Mouse (Mus musculus) hindbrain, embryonic 13.5 days (tissue): ENCODE results near the gene Hebp1. TPM values are rescaled to one million over a fixed set of nuclear protein-coding genes. Genes with fewer than 3 reads are reported as not detected.
A peak's percentile ranks its signal among the peaks of the same experiment; 100 is the strongest.

ENCODE experiments used
- ATAC-seq: fragments of 200-750 bp; cut with Nextera tagmentation; 2 replicates; pipeline ENCODE4 v1.8.0; 2017; ENCODE audit warnings: moderate TSS enrichment; ENCODE audit not compliant: low FRiP score
- H3K27ac ChIP-seq: fragments of 300-500 bp; sonication (generic); 2 replicates; pipeline ENCODE4 v1.5.1; 2015; ENCODE audit warnings: inconsistent platforms, mild to moderate bottlenecking, moderate library complexity
- H3K27me3 ChIP-seq: fragments of 300-500 bp; sonication (generic); 2 replicates; pipeline ENCODE4 v1.6.1; 2015; ENCODE audit warnings: mild to moderate bottlenecking, inconsistent platforms
- H3K36me3 ChIP-seq: fragments of 300-500 bp; sonication (generic); 2 replicates; pipeline ENCODE4 v1.6.1; 2015; ENCODE audit warnings: mild to moderate bottlenecking, inconsistent platforms
- H3K4me1 ChIP-seq: fragments of 300-500 bp; sonication (generic); replicated peaks from 2 replicates; pipeline ENCODE4 v1.6.1; 2015; ENCODE audit warnings: inconsistent platforms
- H3K4me2 ChIP-seq: fragments of 300-500 bp; sonication (generic); 2 replicates; pipeline ENCODE4 v1.6.1; 2015; ENCODE audit warnings: inconsistent platforms, mild to moderate bottlenecking, moderate library complexity
- H3K4me3 ChIP-seq: fragments of 300-500 bp; sonication (generic); 2 replicates; pipeline ENCODE4 v1.5.1; 2015; ENCODE audit warnings: mild to moderate bottlenecking, inconsistent platforms
- H3K9ac ChIP-seq: fragments of 300-500 bp; sonication (generic); 2 replicates; pipeline ENCODE4 v1.6.1; 2015; ENCODE audit warnings: mild to moderate bottlenecking, inconsistent platforms
- H3K9me3 ChIP-seq: fragments of 300-500 bp; sonication (generic); 2 replicates; pipeline ENCODE4 v1.6.1; 2016; ENCODE audit warnings: inconsistent platforms
- WGBS: fragments of 180-500 bp; shearing (Covaris S2); methylation state at CpG from one replicate; pipeline ENCODE4 v1.1.7; 2015; 5-methylcytosine and 5-hydroxymethylcytosine counted together
- polyA plus RNA-seq: library from polyadenylated mRNA; unstranded; fragments of >200 nt; fragmentation: Nextera tagmentation; extraction: Ambion mirVana; gene quantifications from 2 replicates; pipeline ENCODE4 v1.2.1, GENCODE M21; 2015

The Hebp1 gene
- polyA plus RNA-seq, result 2.9 and 4.2 TPM in 2 replicates

GRCm38 (mm10) chr6:135197921-135198532, at the start of gene Hebp1, which contains the start of gene Fam234b:
TSS of gene Hebp1 (minus strand) at chr6:135198022.
TSS of gene Fam234b (plus strand) at chr6:135197977.
- Histone ChIP-seq H3K4me1 (peaks cover 36% of the 10 kb centered on the region), H3K9me3 (no peaks in the 10 kb centered on the region), H3K4me3 (peak within 1 kb of the TSS; percentile 71), H3K9ac (peak within 1 kb of the TSS; percentile 89), H3K27ac (peak within 1 kb of the TSS; percentile 92), H3K36me3 (no peaks in the 10 kb centered on the region), H3K4me2 (peak within 1 kb of the TSS; percentile 87), H3K27me3 (no peaks in the 10 kb centered on the region)
- ATAC-seq, result peak; percentile 94
- under 1% methylated on average over 50 of the region's 52 CpGs for WGBS

- no peak overlapping the region for H3K4me3 ChIP-seq
- WGBS, result 59% methylated on average over 8 of the region's 8 CpGs
- peaks cover 6% of the 10 kb centered on the region; the same call in 1 of the 2 replicates for H3K4me1 ChIP-seq
- no peaks in the 10 kb centered on the region for H3K9me3 ChIP-seq
- H3K4me2 ChIP-seq, result no peak overlapping the region
- no peaks in the 10 kb centered on the region for H3K36me3 ChIP-seq
- H3K27me3 ChIP-seq, result no peaks in the 10 kb centered on the region
- no peak for ATAC-seq
- H3K9ac ChIP-seq, result no peak overlapping the region
- H3K27ac ChIP-seq, result no peak overlapping the region
These were observed 47.8 kb upstream of the Hebp1 start for GRCm38 (mm10) chr6:135245586-135245985.

- 97% methylated on average over 8 of the region's 8 CpGs for WGBS
- no peak overlapping the region for H3K4me2 ChIP-seq
- no peak overlapping the region for H3K4me3 ChIP-seq
- ATAC-seq, result no peak
- peaks cover 28% of the 10 kb centered on the region for H3K36me3 ChIP-seq
- no peaks in the 10 kb centered on the region for H3K4me1 ChIP-seq
- no peaks in the 10 kb centered on the region for H3K9me3 ChIP-seq
- H3K27ac ChIP-seq, result no peak overlapping the region
- H3K27me3 ChIP-seq, result no peaks in the 10 kb centered on the region
- no peak overlapping the region for H3K9ac ChIP-seq
These were observed 42.5 kb upstream of the Hebp1 start for GRCm38 (mm10) chr6:135240361-135240760.

- Histone ChIP-seq H3K27me3 (no peaks in the 10 kb centered on the region), H3K4me1 (no peaks in the 10 kb centered on the region), H3K4me2 (no peak overlapping the region), H3K9ac (no peak overlapping the region), H3K36me3 (peaks cover 50% of the 10 kb centered on the region), H3K9me3 (no peaks in the 10 kb centered on the region), H3K4me3 (no peak overlapping the region), H3K27ac (no peak overlapping the region)
- no peak for ATAC-seq
- 58% methylated on average over 4 of the region's 4 CpGs for WGBS
These were observed 40.4 kb upstream of the Hebp1 start for GRCm38 (mm10) chr6:135238211-135238610.

GRCm38 (mm10) chr6:135237326-135237725, 39.5 kb upstream of the Hebp1 start:
- H3K4me3 ChIP-seq, result no peak overlapping the region
- no peaks in the 10 kb centered on the region for H3K9me3 ChIP-seq
- no peak for ATAC-seq
- no peaks in the 10 kb centered on the region for H3K4me1 ChIP-seq
- WGBS, result 78% methylated on average over 14 of the region's 14 CpGs
- H3K36me3 ChIP-seq, result peaks cover 58% of the 10 kb centered on the region
- H3K9ac ChIP-seq, result no peak overlapping the region
- H3K27me3 ChIP-seq, result no peaks in the 10 kb centered on the region
- no peak overlapping the region for H3K27ac ChIP-seq
- H3K4me2 ChIP-seq, result no peak overlapping the region

GRCm38 (mm10) chr6:135236576-135236975, 38.8 kb upstream of the Hebp1 start:
- Histone ChIP-seq H3K27ac (no peak overlapping the region), H3K4me2 (no peak overlapping the region), H3K9me3 (no peaks in the 10 kb centered on the region), H3K36me3 (peaks cover 65% of the 10 kb centered on the region), H3K4me3 (no peak overlapping the region), H3K9ac (no peak overlapping the region), H3K4me1 (no peaks in the 10 kb centered on the region), H3K27me3 (no peaks in the 10 kb centered on the region)
- 93% methylated on average over 3 of the region's 3 CpGs for WGBS
- ATAC-seq, result no peak

- H3K9me3 ChIP-seq, result no peaks in the 10 kb centered on the region
- no peak overlapping the region for H3K4me2 ChIP-seq
- no peak overlapping the region for H3K27ac ChIP-seq
- no peak for ATAC-seq
- no peaks in the 10 kb centered on the region for H3K27me3 ChIP-seq
- H3K9ac ChIP-seq, result no peak overlapping the region
- H3K4me1 ChIP-seq, result no peaks in the 10 kb centered on the region
- peaks cover 67% of the 10 kb centered on the region for H3K36me3 ChIP-seq
- 94% methylated on average over 3 of the region's 3 CpGs for WGBS
- no peak overlapping the region for H3K4me3 ChIP-seq
These were observed 37.9 kb upstream of the Hebp1 start for GRCm38 (mm10) chr6:135235742-135236141.

- Histone ChIP-seq H3K4me1 (peaks cover 7% of the 10 kb centered on the region), H3K9ac (no peak overlapping the region), H3K4me2 (no peak overlapping the region), H3K36me3 (peaks cover 84% of the 10 kb centered on the region), H3K4me3 (no peak overlapping the region), H3K27ac (no peak overlapping the region), H3K27me3 (no peaks in the 10 kb centered on the region), H3K9me3 (no peaks in the 10 kb centered on the region)
- no peak for ATAC-seq
- 57% methylated on average over 12 of the region's 12 CpGs for WGBS
These were observed 34.8 kb upstream of the Hebp1 start for GRCm38 (mm10) chr6:135232443-135233182.

- 93% methylated on average over 6 of the region's 6 CpGs for WGBS
- Histone ChIP-seq H3K9ac (no peak overlapping the region), H3K4me3 (no peak overlapping the region), H3K9me3 (no peaks in the 10 kb centered on the region), H3K27ac (no peak overlapping the region), H3K27me3 (no peaks in the 10 kb centered on the region), H3K36me3 (peaks cover 81% of the 10 kb centered on the region), H3K4me1 (peaks cover 7% of the 10 kb centered on the region), H3K4me2 (no peak overlapping the region)
- ATAC-seq, result no peak
These were observed 32.8 kb upstream of the Hebp1 start for GRCm38 (mm10) chr6:135230586-135230985.

- 36% methylated on average over 10 of the region's 10 CpGs for WGBS
- Histone ChIP-seq H3K4me2 (no peak overlapping the region), H3K27me3 (no peaks in the 10 kb centered on the region), H3K4me3 (no peak overlapping the region), H3K4me1 (peaks cover 23% of the 10 kb centered on the region), H3K9me3 (no peaks in the 10 kb centered on the region), H3K9ac (no peak overlapping the region), H3K36me3 (peaks cover 66% of the 10 kb centered on the region), H3K27ac (no peak overlapping the region)
- 0 out of 2 replicates have a peak, but pooled peaks have one; percentile 31 for ATAC-seq
These were observed 30.7 kb upstream of the Hebp1 start for GRCm38 (mm10) chr6:135228465-135228941.

- Histone ChIP-seq H3K27me3 (no peaks in the 10 kb centered on the region), H3K9me3 (no peaks in the 10 kb centered on the region), H3K36me3 (peaks cover 61% of the 10 kb centered on the region), H3K9ac (no peak overlapping the region), H3K4me2 (no peak overlapping the region), H3K4me1 (peaks cover 27% of the 10 kb centered on the region), H3K27ac (peak overlapping the region; percentile 61; the same call in 1 of the 2 replicates), H3K4me3 (no peak overlapping the region)
- WGBS, result 59% methylated on average over 6 of the region's 6 CpGs
- ATAC-seq, result peak; percentile 65
These were observed 26.1 kb upstream of the Hebp1 start for GRCm38 (mm10) chr6:135223786-135224416.

GRCm38 (mm10) chr6:135219916-135220315, 22.1 kb upstream of the Hebp1 start:
- no peaks in the 10 kb centered on the region for H3K9me3 ChIP-seq
- peaks cover 68% of the 10 kb centered on the region for H3K36me3 ChIP-seq
- H3K27me3 ChIP-seq, result no peaks in the 10 kb centered on the region
- no peak overlapping the region for H3K9ac ChIP-seq
- peaks cover 17% of the 10 kb centered on the region for H3K4me1 ChIP-seq
- 87% methylated on average over 5 of the region's 5 CpGs for WGBS
- H3K27ac ChIP-seq, result no peak overlapping the region
- H3K4me3 ChIP-seq, result no peak overlapping the region
- H3K4me2 ChIP-seq, result no peak overlapping the region
- ATAC-seq, result no peak
